Mouse (Mus musculus) intestine, embryonic 16.5 days (tissue): ENCODE data around the gene Kpna2. TPM values are rescaled to one million over a fixed set of nuclear protein-coding genes. Genes with fewer than 3 reads are reported as not detected.

Experiments used
- ATAC-seq: fragments of 200-750 bp; cut with Nextera tagmentation; 2 replicates; pipeline ENCODE4 v1.8.0; 2017; ENCODE audit warnings: moderate TSS enrichment, moderate library complexity
- H3K27ac ChIP-seq: fragments of 300-500 bp; sonication (generic); 2 replicates; pipeline ENCODE4 v1.5.1; 2014; ENCODE audit warnings: mild to moderate bottlenecking, low read length
- H3K27me3 ChIP-seq: fragments of 300-500 bp; sonication (generic); replicated peaks from 2 replicates; pipeline ENCODE4 v1.6.1; 2014; ENCODE audit warnings: low read length, control low read depth, mixed read lengths; ENCODE audit not compliant: control insufficient read depth, insufficient read depth
- H3K36me3 ChIP-seq: fragments of 300-500 bp; sonication (generic); 2 replicates; pipeline ENCODE4 v1.6.1; 2014; ENCODE audit warnings: low read length, control low read depth; ENCODE audit not compliant: control insufficient read depth, insufficient read depth
- H3K4me1 ChIP-seq: fragments of 300-500 bp; sonication (generic); 2 replicates; pipeline ENCODE4 v1.6.1; 2014; ENCODE audit warnings: low read length, control low read depth, mixed read lengths; ENCODE audit not compliant: control insufficient read depth, insufficient read depth
- H3K4me2 ChIP-seq: fragments of 300-500 bp; sonication (generic); 2 replicates; pipeline ENCODE4 v1.6.1; 2014; ENCODE audit warnings: low read depth, low read length, control low read depth
- H3K4me3 ChIP-seq: fragments of 300-500 bp; sonication (generic); 2 replicates; pipeline ENCODE4 v1.5.1; 2014; ENCODE audit warnings: mild to moderate bottlenecking, low read length
- H3K9ac ChIP-seq: fragments of 300-500 bp; sonication (generic); 2 replicates; pipeline ENCODE4 v1.6.1; 2014; ENCODE audit warnings: low read depth, low read length
- H3K9me3 ChIP-seq: fragments of 300-500 bp; sonication (generic); 2 replicates; pipeline ENCODE4 v1.6.1; 2016; ENCODE audit warnings: low read length, control low read depth; ENCODE audit not compliant: control insufficient read depth
- WGBS: fragments of 180-500 bp; shearing (Covaris S2); extraction: QIAGEN DNeasy Blood & Tissue Kit; methylation state at CpG from one replicate; pipeline ENCODE4 v1.1.7; 2014; 5-methylcytosine and 5-hydroxymethylcytosine counted together
- polyA plus RNA-seq: library from polyadenylated mRNA; unstranded; fragments of >200 nt; fragmentation: Nextera tagmentation; extraction: Ambion mirVana; gene quantifications from 2 replicates; pipeline ENCODE4 v1.2.1, GENCODE M21; 2015

Kpna2 gene
- polyA plus RNA-seq, 1 experiment from 2014 or later: 375 TPM

- H3K9ac ChIP-seq: no peak overlapping the region
- no peak for ATAC-seq
- H3K36me3 ChIP-seq: no peaks in the 10 kb centered on the region
- WGBS: 67% methylated on average over 8 of the region's 8 CpGs
- H3K4me3 ChIP-seq: no peak overlapping the region
- H3K9me3 ChIP-seq: no peaks in the 10 kb centered on the region
- H3K4me1 ChIP-seq: peaks cover 8% of the 10 kb centered on the region; the same call in 1 of the 2 replicates
- H3K4me2 ChIP-seq: no peak overlapping the region
- H3K27ac ChIP-seq: no peak overlapping the region
- no peaks in the 10 kb centered on the region for H3K27me3 ChIP-seq
Measured at GRCm38 (mm10) chr11:106954566-106954965, 44.8 kb downstream of the Kpna2 start.

- H3K9me3 ChIP-seq: no peaks in the 10 kb centered on the region
- no peaks in the 10 kb centered on the region for H3K36me3 ChIP-seq
- no peaks in the 10 kb centered on the region for H3K27me3 ChIP-seq
- no peak overlapping the region for H3K27ac ChIP-seq
- H3K4me2 ChIP-seq: no peak overlapping the region
- H3K4me3 ChIP-seq: no peak overlapping the region
- H3K4me1 ChIP-seq: peaks cover 7% of the 10 kb centered on the region; the same call in 1 of the 2 replicates
- WGBS: 75% methylated on average over 9 of the region's 9 CpGs
- H3K9ac ChIP-seq: no peak overlapping the region
- ATAC-seq: no peak
Measured at GRCm38 (mm10) chr11:106954116-106954515, 45.2 kb downstream of the Kpna2 start.

Other genes starting within 250 kb of the Kpna2 start
- 48.2 and 48.6 TPM in 2 replicates for gene Pecam1, start 248.9 kb downstream of the Kpna2 start, polyA plus RNA-seq
- 1.6 and 1.7 TPM in 2 replicates for gene Milr1, start 248.3 kb downstream of the Kpna2 start, polyA plus RNA-seq
- gene Polg2, start 220.0 kb downstream of the Kpna2 start, polyA plus RNA-seq: 12.6 and 13.7 TPM in 2 replicates
- gene Ddx5, start 210.4 kb downstream of the Kpna2 start, polyA plus RNA-seq: 227 and 230 TPM in 2 replicates
- 15.4 and 16.3 TPM in 2 replicates for gene Cep95, start 210.3 kb downstream of the Kpna2 start, polyA plus RNA-seq
- gene Smurf2, start 78.8 kb downstream of the Kpna2 start, polyA plus RNA-seq: 8.7 and 9.4 TPM in 2 replicates
- 1.9 and 2.5 TPM in 2 replicates for gene 1810010H24Rik, start 26.1 kb upstream of the Kpna2 start, polyA plus RNA-seq
- 16.8 and 19.1 TPM in 2 replicates for gene Bptf, start 132.6 kb upstream of the Kpna2 start, polyA plus RNA-seq
- 36.9 and 43.0 TPM in 2 replicates for gene Nol11, start 189.8 kb upstream of the Kpna2 start, polyA plus RNA-seq